Mouse (Mus musculus) spleen, adult 2 months (tissue): ENCODE data around the gene Gm8947. TPM values are rescaled to one million over a fixed set of nuclear protein-coding genes. Genes with fewer than 3 reads are reported as not detected.

Experiments
- DNase-seq, 2 experiments: peaks; one replicate each; pipeline versions ENCODE4 v3.0.0 to v3.0.0-alpha.2; 2012 to 2021; ENCODE audit warnings: low spot score in 2 of 2, low read depth in 1 of 2
- H3K27ac ChIP-seq: fragments of 200-500 bp; 2 replicates; pipeline ENCODE4 v1.5.1; 2012; ENCODE audit warnings: low read length, inconsistent platforms; ENCODE audit not compliant: insufficient read depth
- H3K27me3 ChIP-seq: fragments of 200-500 bp; 2 replicates; pipeline ENCODE4 v1.6.1; 2012; ENCODE audit warnings: mild to moderate bottlenecking, moderate library complexity, low read length, inconsistent platforms; ENCODE audit not compliant: control insufficient read depth, insufficient read depth
- H3K36me3 ChIP-seq: fragments of 200-500 bp; 2 replicates; pipeline ENCODE4 v1.6.1; 2012; ENCODE audit warnings: mild to moderate bottlenecking, low read length, inconsistent platforms; ENCODE audit not compliant: control insufficient read depth, insufficient read depth
- H3K4me1 ChIP-seq: fragments of 200-500 bp; 2 replicates; pipeline ENCODE4 v1.6.1; 2011; ENCODE audit warnings: inconsistent platforms; ENCODE audit not compliant: control insufficient read depth, insufficient read depth, insufficient read length
- H3K4me3 ChIP-seq: fragments of 200-500 bp; 2 replicates; pipeline ENCODE4 v1.5.1; 2011; ENCODE audit warnings: mild to moderate bottlenecking, inconsistent platforms; ENCODE audit not compliant: insufficient read depth, insufficient read length; ENCODE audit errors: extremely low read depth
- CTCF ChIP-seq: fragments of 200-500 bp; IDR thresholded peaks from 2 replicates; pipeline ENCODE4 v1.5.1; 2011; ENCODE audit warnings: mild to moderate bottlenecking, inconsistent platforms; ENCODE audit not compliant: insufficient read depth, insufficient read length, insufficient replicate concordance; ENCODE audit errors: extremely low read depth
- POLR2A ChIP-seq: fragments of 200-500 bp; IDR thresholded peaks from 2 replicates; pipeline ENCODE4 v1.6.1; 2011; ENCODE audit warnings: low read depth, low read length, inconsistent platforms
- WGBS: fragments of 180-500 bp; shearing (Covaris S2); methylation state at CpG from one replicate; pipeline ENCODE4 v1.1.7; 2018; 5-methylcytosine and 5-hydroxymethylcytosine counted together
- polyA plus RNA-seq: library from polyadenylated mRNA; depleted of rRNA; stranded (reverse); fragments of >200 nt; gene quantifications from 2 replicates; pipeline ENCODE4 v1.2.3, GENCODE M21; 2012

Gene Gm8947
- polyA plus RNA-seq, 1 experiment, result 0.40 TPM

DNA sequence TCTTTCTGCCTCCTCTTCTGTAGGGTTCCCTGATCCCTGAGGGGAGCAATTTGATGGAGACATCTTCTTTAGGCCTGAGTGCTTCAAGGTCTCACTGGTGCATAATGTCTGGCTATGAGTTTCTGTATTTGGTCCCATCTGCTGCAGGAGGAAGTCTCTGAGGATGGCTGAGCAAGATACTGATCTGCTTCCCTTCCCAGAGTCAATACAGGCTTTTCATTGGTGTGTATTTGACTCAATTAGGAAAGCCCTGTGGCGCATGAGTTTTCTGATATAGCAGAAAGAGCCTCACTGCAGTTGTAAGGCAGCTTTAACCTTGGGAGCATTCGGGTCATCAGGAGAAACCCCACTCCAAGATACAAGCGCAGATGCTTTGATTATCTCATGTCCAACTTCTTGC lies 36.0 kb upstream of the Gm8947 start:
- TF ChIP-seq CTCF, result no peak
- TF ChIP-seq POLR2A, result no peak
- DNase-seq, result no peak
- WGBS, result 89% methylated on average over 3 of the region's 3 CpGs
- H3K4me1 ChIP-seq, result no peaks in the 10 kb centered on the region
- H3K27ac ChIP-seq, result no peak overlapping the region
- no peaks in the 10 kb centered on the region for H3K36me3 ChIP-seq
- H3K4me3 ChIP-seq, result no peak overlapping the region
- no peaks in the 10 kb centered on the region for H3K27me3 ChIP-seq

DNA sequence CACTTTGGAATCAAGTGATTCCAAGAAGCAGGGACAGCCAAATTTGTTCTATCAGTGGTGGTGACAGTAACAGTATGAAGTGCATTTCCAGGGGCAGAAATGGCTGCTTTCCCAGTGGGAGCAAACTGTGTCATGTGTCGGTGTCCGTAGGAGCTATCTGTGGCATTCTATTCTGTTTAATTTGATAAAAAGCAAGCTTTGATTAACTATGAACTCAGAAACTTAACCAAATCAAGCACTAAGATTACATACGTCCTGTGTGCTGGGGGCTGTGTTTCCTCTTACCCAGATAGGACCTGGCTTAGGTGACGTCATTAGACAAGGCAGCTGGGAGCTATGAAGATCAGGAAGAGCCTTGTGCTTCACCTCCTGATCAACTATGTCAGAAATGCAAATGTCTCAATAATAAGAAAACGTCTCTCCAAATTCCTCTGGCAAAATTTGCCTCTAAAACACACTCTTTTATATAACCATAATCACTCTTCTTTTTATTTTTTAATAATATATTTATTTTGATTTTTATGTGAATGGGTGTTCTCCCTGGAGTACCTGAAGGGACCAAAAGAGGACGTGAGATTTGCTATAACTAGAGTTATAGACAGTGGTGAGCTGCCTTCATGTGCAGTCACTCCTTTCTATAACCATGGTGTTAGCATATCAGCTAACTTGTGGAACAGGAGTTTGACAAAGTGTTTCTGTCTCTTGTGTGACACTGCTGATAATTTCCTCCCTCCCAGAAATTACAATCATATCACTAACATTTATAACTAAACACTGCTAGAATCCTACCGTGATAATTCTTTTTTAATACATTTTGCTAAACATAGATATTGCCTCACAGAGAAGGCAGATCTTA lies 35.2 kb upstream of the Gm8947 start:
- no peak overlapping the region for H3K27ac ChIP-seq
- no peak overlapping the region for H3K4me3 ChIP-seq
- no peaks in the 10 kb centered on the region for H3K36me3 ChIP-seq
- WGBS, result 78% methylated on average over 7 of the region's 7 CpGs
- no peaks in the 10 kb centered on the region for H3K4me1 ChIP-seq
- TF ChIP-seq POLR2A (no peak), CTCF (no peak)
- DNase-seq, result no peak
- H3K27me3 ChIP-seq, result no peaks in the 10 kb centered on the region

DNA sequence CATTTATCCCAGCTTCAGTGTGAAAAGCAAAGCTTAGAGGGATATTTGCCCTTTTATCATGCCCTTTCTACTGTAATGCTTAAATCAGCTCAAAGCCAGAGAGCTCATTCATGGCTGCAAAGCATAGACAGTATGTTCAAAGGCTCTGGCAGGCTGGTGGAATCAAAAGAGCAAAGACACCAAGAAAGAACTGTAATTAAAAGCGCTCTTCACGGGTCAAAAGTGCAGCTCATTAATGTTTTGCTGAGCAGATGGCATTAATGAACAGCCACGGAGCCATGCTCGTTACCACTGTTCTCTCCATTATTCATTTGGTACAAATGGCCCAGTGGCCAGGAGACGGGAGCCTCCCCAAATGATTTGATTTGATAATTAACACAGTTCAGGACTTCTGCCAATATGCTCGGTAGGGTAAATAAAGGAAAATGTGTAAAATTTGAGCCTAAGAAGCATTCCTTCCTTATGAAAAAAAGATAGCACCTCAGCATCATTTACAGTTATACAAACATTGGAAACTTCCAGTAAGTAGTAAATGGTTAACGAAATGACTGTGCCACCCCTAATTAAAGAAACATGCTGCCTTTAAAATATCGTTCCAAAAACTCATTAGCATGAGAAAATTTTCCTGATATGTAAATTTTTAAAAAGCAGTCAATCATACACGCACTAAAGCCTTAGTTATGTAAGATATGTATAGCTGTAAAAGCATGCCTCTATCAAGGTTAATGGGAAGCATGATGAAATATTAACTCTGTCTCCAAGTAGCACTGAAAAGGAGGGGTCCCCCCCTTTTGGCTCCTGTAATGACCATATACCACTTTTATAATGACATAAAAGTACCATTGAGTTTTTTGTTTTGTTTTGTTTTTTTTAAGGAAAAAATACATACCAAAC lies 34.0 kb upstream of the Gm8947 start:
- H3K36me3 ChIP-seq, result no peaks in the 10 kb centered on the region
- H3K4me3 ChIP-seq, result no peak overlapping the region
- no peaks in the 10 kb centered on the region for H3K4me1 ChIP-seq
- WGBS, result 91% methylated on average over 9 of the region's 9 CpGs
- H3K27ac ChIP-seq, result no peak overlapping the region
- TF ChIP-seq CTCF (no peak), POLR2A (no peak)
- no peak for DNase-seq
- H3K27me3 ChIP-seq, result no peaks in the 10 kb centered on the region

DNA sequence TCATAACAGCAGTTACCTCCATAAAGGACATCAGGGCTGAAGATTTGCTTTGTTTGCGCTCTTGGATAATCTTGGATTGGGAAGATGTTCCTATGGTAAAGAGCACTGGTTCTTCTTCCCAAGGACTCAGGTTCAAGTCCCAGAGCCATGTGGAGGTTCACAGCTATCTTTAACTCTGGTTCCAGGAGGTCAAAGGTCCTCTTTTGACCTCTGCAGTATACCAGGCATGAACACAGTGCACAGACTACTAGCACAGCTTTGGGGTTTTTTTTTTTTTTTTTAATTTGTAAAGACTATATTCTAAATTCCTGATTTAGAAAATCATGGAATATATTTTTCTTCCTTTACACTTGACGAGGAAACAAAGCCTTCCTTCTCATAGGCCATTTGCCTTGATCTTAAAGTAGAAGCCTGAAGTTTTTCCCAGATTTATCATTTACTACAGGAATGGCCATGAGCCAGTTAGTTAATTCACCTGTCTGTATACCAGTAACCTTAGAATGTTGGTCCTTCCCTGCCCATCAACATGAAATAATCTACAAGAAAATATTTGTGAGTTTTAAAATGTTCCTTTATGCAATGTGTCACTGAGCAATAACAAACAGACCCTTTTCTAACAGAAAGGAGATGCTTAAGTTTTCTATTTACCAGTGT lies 33.2 kb upstream of the Gm8947 start:
- no peaks in the 10 kb centered on the region for H3K27me3 ChIP-seq
- H3K4me3 ChIP-seq, result no peak overlapping the region
- no peak for DNase-seq
- H3K36me3 ChIP-seq, result no peaks in the 10 kb centered on the region
- H3K4me1 ChIP-seq, result no peaks in the 10 kb centered on the region
- TF ChIP-seq POLR2A, result no peak
- no peak for TF ChIP-seq CTCF
- WGBS, result 95% methylated on average over 2 of the region's 2 CpGs
- H3K27ac ChIP-seq, result no peak overlapping the region

DNA sequence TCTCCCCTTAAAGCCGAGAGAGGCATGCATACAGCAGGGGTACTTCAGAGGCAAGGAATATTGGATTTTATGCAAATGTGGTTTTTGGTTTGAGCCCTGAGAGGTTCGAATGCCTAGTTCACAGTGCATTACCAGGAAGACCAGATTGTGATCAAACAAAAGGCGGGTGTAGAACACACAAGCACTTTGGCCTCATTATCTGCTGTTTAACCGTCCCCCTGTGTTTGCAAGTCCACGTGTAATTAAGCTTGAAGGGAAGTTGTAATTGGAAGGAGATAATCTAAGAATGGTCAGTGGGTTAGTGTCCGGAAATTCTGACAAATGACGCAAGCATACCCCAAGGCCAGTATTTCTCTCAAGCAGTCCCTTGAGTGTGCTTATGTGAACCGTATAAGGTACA lies 26.1 kb upstream of the Gm8947 start:
- H3K36me3 ChIP-seq, result no peaks in the 10 kb centered on the region
- no peaks in the 10 kb centered on the region for H3K27me3 ChIP-seq
- WGBS, result 76% methylated on average over 8 of the region's 8 CpGs
- H3K4me1 ChIP-seq, result no peaks in the 10 kb centered on the region
- TF ChIP-seq CTCF (no peak), POLR2A (no peak)
- no peak overlapping the region for H3K27ac ChIP-seq
- DNase-seq, result no peak
- no peak overlapping the region for H3K4me3 ChIP-seq

DNA sequence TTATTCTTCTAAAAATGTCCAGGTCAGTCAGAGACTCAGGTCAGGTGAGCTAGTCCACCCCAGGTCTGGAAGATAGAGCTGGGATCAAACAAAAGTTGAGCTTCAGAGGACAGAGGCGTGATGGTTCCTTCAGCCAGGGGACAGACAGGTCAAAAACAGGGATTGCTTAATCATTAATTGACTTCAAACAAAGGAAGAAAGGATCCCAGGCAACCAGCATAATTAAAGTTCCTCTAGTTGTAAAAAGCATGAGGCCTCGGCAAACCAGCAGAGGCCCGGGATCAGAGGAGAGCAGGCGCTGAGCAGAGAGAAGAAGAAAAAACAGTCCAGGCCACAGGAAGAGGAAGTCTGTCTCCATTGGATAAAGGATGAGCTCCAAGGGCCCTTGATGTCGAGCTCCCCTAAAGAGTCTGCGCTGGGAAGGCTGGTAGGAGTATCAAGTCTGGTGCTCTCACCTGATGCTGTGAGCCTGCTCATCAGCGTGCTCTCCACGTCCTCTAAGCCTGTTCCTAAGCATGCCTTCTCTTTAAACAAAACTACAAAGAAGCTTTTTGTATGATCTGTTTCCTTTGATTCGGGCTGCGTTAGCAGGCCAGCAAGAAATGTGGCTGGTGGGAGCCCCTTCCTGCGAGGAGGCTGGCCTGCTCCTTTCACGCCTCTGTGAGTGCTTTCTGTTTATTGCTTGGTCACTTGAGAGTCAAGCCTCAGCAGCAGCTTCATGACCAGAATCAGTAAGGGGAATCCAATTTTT lies 24.7 kb upstream of the Gm8947 start:
- Histone ChIP-seq H3K36me3 (no peaks in the 10 kb centered on the region), H3K4me3 (no peak overlapping the region), H3K4me1 (no peaks in the 10 kb centered on the region), H3K27ac (no peak overlapping the region), H3K27me3 (no peaks in the 10 kb centered on the region)
- TF ChIP-seq POLR2A (no peak), CTCF (no peak)
- no peak for DNase-seq
- WGBS, result 58% methylated on average over 12 of the region's 12 CpGs
